Mouse (Mus musculus) limb, embryonic 14.5 days (tissue): ENCODE data around the gene Cox20. TPM values are rescaled to one million over a fixed set of nuclear protein-coding genes. Genes with fewer than 3 reads are reported as not detected.
"Not testable (repeated sequence)": the region's sequence is repeated elsewhere in the genome, so short reads cannot be mapped to it uniquely, and the experiment has no call there.

Experiments
- ATAC-seq: fragments of 200-750 bp; cut with Nextera tagmentation; 2 replicates; pipeline ENCODE4 v1.8.0; 2017; ENCODE audit warnings: low read depth, moderate number of reproducible peaks, moderate TSS enrichment; ENCODE audit not compliant: low FRiP score
- DNase-seq: peaks from one replicate; pipeline ENCODE4 v3.0.0-alpha.2; 2015; ENCODE audit warnings: low spot score
- H3K27ac ChIP-seq: fragments of 300-500 bp; sonication (generic); replicated peaks from 2 replicates; pipeline ENCODE4 v1.5.1; 2014; ENCODE audit warnings: low read depth, mild to moderate bottlenecking, low read length, moderate library complexity, mixed read lengths
- H3K27me3 ChIP-seq: fragments of 300-500 bp; sonication (generic); 2 replicates; pipeline ENCODE4 v1.6.1; 2014; ENCODE audit warnings: low read length, mixed read lengths; ENCODE audit not compliant: control insufficient read depth, insufficient read depth
- H3K36me3 ChIP-seq: fragments of 300-500 bp; sonication (generic); 2 replicates; pipeline ENCODE4 v1.6.1; 2014; ENCODE audit warnings: mild to moderate bottlenecking, low read length, moderate library complexity, mixed read lengths; ENCODE audit not compliant: control insufficient read depth, insufficient read depth
- H3K4me1 ChIP-seq: fragments of 300-500 bp; sonication (generic); 2 replicates; pipeline ENCODE4 v1.6.1; 2014; ENCODE audit warnings: antibody characterized with exemption, low read length, mixed read lengths; ENCODE audit not compliant: control insufficient read depth, insufficient read depth
- H3K4me2 ChIP-seq: fragments of 300-500 bp; sonication (generic); replicated peaks from 2 replicates; pipeline ENCODE4 v1.6.1; 2014; ENCODE audit warnings: low read depth, mild to moderate bottlenecking, low read length, moderate library complexity; ENCODE audit not compliant: severe bottlenecking
- H3K4me3 ChIP-seq: fragments of 300-500 bp; sonication (generic); replicated peaks from 2 replicates; pipeline ENCODE4 v1.5.1; 2014; ENCODE audit warnings: low read length
- H3K9ac ChIP-seq: fragments of 300-500 bp; sonication (generic); 2 replicates; pipeline ENCODE4 v1.6.1; 2014; ENCODE audit warnings: mild to moderate bottlenecking, low read depth, low read length, moderate library complexity; ENCODE audit not compliant: severe bottlenecking
- H3K9me3 ChIP-seq: fragments of 300-500 bp; sonication (generic); 2 replicates; pipeline ENCODE4 v1.6.1; 2016; ENCODE audit warnings: low read length; ENCODE audit not compliant: control insufficient read depth
- POLR2A ChIP-seq: fragments of 200-500 bp; IDR thresholded peaks from 2 replicates; pipeline ENCODE4 v1.8.0; 2012; ENCODE audit warnings: inconsistent platforms, mild to moderate bottlenecking, moderate library complexity, borderline replicate concordance; ENCODE audit not compliant: insufficient read depth, insufficient read length; ENCODE audit errors: extremely low read depth
- WGBS: fragments of 180-500 bp; shearing (Covaris S2); extraction: QIAGEN DNeasy Blood & Tissue Kit; methylation state at CpG from one replicate; pipeline ENCODE4 v1.1.7; 2014; 5-methylcytosine and 5-hydroxymethylcytosine counted together
- polyA plus RNA-seq, 2 experiments: library from polyadenylated mRNA; depleted of rRNA in 1 of 2; stranded (reverse) in 1 of 2; unstranded in 1 of 2; fragments of >200 nt; fragmentation: Nextera tagmentation in 1 of 2; extraction: Ambion mirVana in 1 of 2; gene quantifications; 2 replicates each; pipeline versions ENCODE4 v1.2.1 to v1.2.3; 2012 to 2014

Cox20 gene
- 53.3 and 72.8 TPM in 2 replicates for polyA plus RNA-seq (2012; rRNA removed)
- polyA plus RNA-seq (2014; fragmentation: Nextera tagmentation; extraction: Ambion mirVana) = 116 and 118 TPM in 2 replicates

DNA sequence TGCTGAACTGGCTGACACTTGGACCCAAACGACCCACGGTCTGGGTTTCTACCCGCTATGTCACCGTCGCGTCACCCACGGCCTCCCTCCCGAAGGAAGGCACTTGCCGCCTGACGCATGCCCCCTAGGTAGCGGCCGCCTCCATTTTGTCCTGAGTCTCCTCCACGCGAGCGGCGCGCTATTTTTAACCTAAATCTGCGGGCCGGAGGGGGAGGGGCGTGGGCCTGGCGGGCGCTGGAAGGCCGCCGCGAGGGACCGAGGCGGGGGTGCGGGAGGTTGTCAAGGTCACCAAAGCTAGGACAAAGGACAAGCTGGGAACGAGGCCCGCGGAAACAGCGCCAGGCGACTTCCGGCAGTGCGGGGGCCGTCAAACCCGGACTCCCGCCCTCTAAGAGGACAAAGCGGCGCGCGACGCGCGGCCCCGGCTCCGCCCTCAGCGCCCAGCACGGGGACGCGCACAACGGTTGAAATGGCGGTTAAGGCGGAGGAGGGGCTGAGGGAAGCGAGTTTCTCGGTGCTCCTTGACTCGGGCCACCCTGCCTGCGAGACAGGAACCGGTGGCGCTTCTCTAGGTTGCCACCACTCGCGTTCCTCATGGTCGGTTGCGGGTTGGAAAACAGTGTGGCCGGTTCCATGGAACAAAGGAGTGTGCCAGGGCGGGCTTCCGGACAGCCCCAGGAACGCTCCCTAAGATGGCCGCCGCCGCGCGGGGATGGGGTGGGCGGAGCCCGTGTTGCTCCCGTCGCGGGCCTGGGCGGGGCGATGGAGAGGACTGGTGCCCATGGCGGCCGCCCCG, at the start of gene Cox20:
Gene Cox20, plus strand, starts transcription at position 742 of the 796 bp plus-strand sequence.
- ATAC-seq (peak; percentile 93), DNase-seq (peak; percentile 97)
- Histone ChIP-seq H3K4me2 (peak within 1 kb of the TSS; percentile 64), H3K27me3 (no peaks in the 10 kb centered on the region), H3K9ac (peak within 1 kb of the TSS; percentile 88), H3K4me3 (peak within 1 kb of the TSS; percentile 62), H3K4me1 (peaks cover 16% of the 10 kb centered on the region), H3K27ac (peak within 1 kb of the TSS; percentile 100), H3K36me3 (peaks cover 28% of the 10 kb centered on the region), H3K9me3 (no peaks in the 10 kb centered on the region)
- TF ChIP-seq POLR2A = peak; percentile 71; the same call in 1 of the 2 replicates
- under 1% methylated on average over 68 of the region's 83 CpGs for WGBS

DNA sequence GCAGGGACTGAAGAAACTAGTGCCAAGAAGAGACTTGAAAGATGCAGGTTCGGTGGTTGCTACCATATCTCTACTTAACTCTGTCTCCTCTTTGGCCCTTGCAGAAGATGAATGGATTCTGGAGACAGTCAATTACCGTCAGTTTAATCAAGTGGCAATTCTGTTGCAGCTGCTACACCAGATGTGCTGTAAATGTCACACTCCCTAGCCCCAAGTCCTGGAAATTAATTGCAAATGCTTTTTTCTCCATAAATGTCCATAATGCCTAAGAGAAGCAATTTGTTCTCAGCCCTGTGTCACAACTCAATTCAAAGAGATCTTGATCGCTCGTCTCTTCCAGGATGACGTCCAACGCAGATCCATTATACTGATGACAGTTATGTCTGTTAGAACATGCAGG, 48.3 kb upstream of the Cox20 start:
- Histone ChIP-seq H3K4me1 (no peaks in the 10 kb centered on the region; the same call in 1 of the 2 replicates), H3K9ac (no peak overlapping the region), H3K36me3 (no peaks in the 10 kb centered on the region), H3K27ac (no peak overlapping the region), H3K27me3 (no peaks in the 10 kb centered on the region), H3K4me2 (no peak overlapping the region), H3K4me3 (no peak overlapping the region), H3K9me3 (no peaks in the 10 kb centered on the region)
- WGBS = 38% methylated on average over 6 of the region's 6 CpGs
- DNase-seq (no peak), ATAC-seq (no peak)
- no peak for TF ChIP-seq POLR2A

DNA sequence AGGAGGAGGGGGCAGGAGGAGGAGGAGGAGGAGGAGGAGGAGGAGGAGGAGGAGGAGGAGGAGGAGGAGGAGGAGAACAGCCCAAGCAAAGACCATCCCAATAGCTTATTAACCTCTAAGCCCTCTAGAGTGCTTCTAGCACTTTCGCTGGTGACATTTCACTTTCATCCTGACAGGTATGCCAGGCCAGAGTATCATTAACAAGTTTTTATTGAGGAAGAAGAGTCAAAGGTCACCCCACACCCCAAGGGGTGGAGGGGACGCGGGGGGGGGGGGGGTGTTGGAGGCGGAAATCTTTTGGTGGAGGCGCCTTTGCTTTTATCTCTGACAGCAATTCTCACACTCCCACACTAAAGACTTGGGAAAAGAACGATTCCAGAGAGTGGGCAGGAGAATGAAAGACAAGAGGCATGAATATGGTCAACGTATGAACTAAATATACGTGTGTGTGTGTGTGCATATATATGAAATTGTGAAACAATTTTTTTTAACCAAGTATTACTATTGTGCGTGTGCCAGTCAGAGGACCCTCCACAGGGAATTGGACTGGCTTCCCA, 43.7 kb upstream of the Cox20 start:
- H3K27me3 ChIP-seq = no peaks in the 10 kb centered on the region
- no peak for ATAC-seq
- H3K9me3 ChIP-seq = no peaks in the 10 kb centered on the region
- TF ChIP-seq POLR2A = no peak
- DNase-seq = no peak
- peaks cover 3% of the 10 kb centered on the region; the same call in 1 of the 2 replicates for H3K4me1 ChIP-seq
- H3K27ac ChIP-seq = no peak overlapping the region
- peak overlapping the region; percentile 67 for H3K4me3 ChIP-seq
- no peak overlapping the region for H3K9ac ChIP-seq
- peak overlapping the region; percentile 72 for H3K4me2 ChIP-seq
- no peaks in the 10 kb centered on the region for H3K36me3 ChIP-seq
- 12% methylated on average over 9 of the region's 9 CpGs for WGBS

DNA sequence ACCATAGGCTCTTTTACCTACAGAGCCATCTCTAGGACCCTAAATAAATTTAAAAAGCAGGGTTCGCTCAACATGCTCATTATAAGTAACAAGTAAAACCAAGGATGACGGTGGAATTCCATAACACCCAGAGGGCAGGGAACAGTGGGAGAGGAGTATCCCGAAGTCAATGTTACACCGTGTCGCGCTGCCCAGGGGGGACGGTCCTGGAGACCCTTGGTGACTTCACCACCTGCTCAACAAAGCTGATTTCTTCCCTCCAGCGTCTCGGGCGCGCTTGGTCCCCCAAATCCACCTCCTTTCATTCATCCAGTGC, 43.2 kb upstream of the Cox20 start:
- peak; percentile 35 for ATAC-seq
- Histone ChIP-seq H3K27ac (peak overlapping the region; percentile 85; the same call in 1 of the 2 replicates), H3K9me3 (no peaks in the 10 kb centered on the region), H3K4me3 (peak overlapping the region; percentile 67), H3K9ac (peak overlapping the region; percentile 93), H3K4me1 (peaks cover 3% of the 10 kb centered on the region; the same call in 1 of the 2 replicates), H3K27me3 (no peaks in the 10 kb centered on the region), H3K36me3 (no peaks in the 10 kb centered on the region), H3K4me2 (peak overlapping the region; percentile 72)
- no peak for DNase-seq
- no peak for TF ChIP-seq POLR2A
- 3% methylated on average over 11 of the region's 11 CpGs for WGBS

DNA sequence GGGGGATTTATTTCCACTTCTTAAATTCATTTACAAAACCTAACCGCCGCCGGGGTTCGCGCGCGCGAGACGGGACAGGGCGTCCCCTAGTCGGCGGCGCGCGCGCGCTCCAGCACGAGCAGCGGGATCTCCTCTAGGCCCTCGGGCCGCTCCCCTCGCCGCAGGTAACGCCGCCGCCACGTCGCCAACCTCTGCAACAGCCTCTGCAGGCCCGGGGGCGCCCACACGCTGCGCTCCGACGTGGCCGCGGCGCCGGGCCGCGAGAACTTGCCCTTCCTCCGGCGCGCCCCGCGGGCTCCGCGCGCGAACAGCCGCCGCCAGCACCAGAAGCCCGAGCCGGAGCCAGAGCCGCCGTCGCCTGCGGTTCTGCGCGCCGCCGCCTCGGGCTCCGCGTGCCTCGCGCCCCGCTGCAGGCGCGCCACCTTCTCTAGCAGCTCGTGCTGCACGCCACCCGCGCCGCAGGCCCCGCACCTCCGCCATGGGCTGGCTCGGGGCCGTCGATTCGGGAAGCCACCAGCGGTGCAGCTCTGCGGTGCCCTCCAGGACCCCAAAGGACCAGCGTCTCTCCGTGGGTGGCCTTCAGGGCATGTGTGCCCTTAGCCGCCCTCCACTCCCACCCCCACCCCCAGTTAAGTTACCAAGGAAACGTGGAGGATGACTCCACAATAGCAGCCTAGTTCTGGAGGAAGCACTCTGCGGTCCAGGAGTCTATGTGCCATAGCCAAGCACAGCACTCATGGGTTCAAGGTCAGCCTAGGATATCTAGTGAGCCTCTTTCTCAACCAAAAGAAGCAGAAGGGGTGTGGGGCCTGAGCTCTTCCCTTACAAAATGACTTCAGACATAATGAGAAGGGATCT, 42.6 kb upstream of the Cox20 start:
- Histone ChIP-seq H3K36me3 (no peaks in the 10 kb centered on the region), H3K9me3 (no peaks in the 10 kb centered on the region), H3K27ac (peak overlapping the region; percentile 85), H3K4me2 (peak overlapping the region; percentile 72), H3K27me3 (no peaks in the 10 kb centered on the region), H3K4me1 (peaks cover 3% of the 10 kb centered on the region; the same call in 1 of the 2 replicates), H3K4me3 (peak overlapping the region; percentile 67), H3K9ac (peak overlapping the region; percentile 93)
- under 1% methylated on average over 38 of the region's 87 CpGs for WGBS
- no peak for TF ChIP-seq POLR2A
- DNase-seq (peak; percentile 78), ATAC-seq (peak; percentile 88)

DNA sequence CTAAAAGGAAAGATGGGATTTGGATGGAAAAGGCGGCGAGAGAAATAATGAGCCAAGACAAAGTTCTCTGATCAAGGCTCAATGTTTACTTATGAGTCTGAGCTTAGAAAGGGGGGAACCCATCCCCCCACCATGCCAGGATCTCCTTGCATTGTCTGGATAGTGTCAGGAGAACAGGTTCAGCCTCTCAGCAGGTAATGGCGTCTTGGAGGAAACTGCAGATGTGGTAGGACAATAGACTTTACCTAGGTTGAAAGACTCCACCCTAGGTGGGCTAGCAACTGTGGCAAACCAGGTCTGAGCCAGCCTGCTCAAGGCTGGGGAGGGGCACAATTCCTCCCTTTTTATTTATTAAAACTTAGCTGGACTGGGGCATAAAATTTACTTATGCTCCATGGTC, 35.6 kb upstream of the Cox20 start:
- ATAC-seq, H3K4me2 ChIP-seq, DNase-seq, H3K27ac ChIP-seq, H3K27me3 ChIP-seq, H3K4me3 ChIP-seq, H3K4me1 ChIP-seq, H3K9me3 ChIP-seq, H3K36me3 ChIP-seq, H3K9ac ChIP-seq: not testable (repeated sequence)
- 92% methylated on average over 3 of the region's 3 CpGs for WGBS
